Mouse (Mus musculus) bone marrow macrophage, adult 2 months (primary cell): ENCODE measurements around the gene Ccdc167. TPM values are rescaled to one million over a fixed set of nuclear protein-coding genes. Genes with fewer than 3 reads are reported as not detected.
"Not testable (repeated sequence)": the region's sequence is repeated elsewhere in the genome, so short reads cannot be mapped to it uniquely, and the experiment has no call there.

Experiments used
- H3K27ac ChIP-seq: 2 replicates; pipeline ENCODE4 v1.5.1; 2012; ENCODE audit warnings: low read depth, low read length; ENCODE audit not compliant: insufficient read depth
- H3K4me1 ChIP-seq: 2 replicates; pipeline ENCODE4 v1.6.1; 2012; ENCODE audit warnings: low read length; ENCODE audit not compliant: control insufficient read depth, insufficient read depth
- H3K4me3 ChIP-seq: 2 replicates; pipeline ENCODE4 v1.5.1; 2012; ENCODE audit warnings: mild to moderate bottlenecking, low read length, moderate library complexity; ENCODE audit not compliant: insufficient read depth
- CTCF ChIP-seq: IDR thresholded peaks from 2 replicates; pipeline ENCODE4 v1.5.1; 2012; ENCODE audit warnings: low read depth, mild to moderate bottlenecking, low read length, moderate library complexity
- POLR2A ChIP-seq: IDR thresholded peaks from 2 replicates; pipeline ENCODE4 v1.6.1; 2012; ENCODE audit warnings: mild to moderate bottlenecking, low read depth, low read length, borderline replicate concordance
- polyA plus RNA-seq: library from polyadenylated mRNA; stranded (reverse); fragments of >200 nt; gene quantifications from 2 replicates; pipeline ENCODE4 v1.2.4, GENCODE M21; 2012; ENCODE audit not compliant: missing spikeins, insufficient read depth, insufficient read length

The Ccdc167 gene
- polyA plus RNA-seq, 1 experiment = 14.5 TPM

DNA sequence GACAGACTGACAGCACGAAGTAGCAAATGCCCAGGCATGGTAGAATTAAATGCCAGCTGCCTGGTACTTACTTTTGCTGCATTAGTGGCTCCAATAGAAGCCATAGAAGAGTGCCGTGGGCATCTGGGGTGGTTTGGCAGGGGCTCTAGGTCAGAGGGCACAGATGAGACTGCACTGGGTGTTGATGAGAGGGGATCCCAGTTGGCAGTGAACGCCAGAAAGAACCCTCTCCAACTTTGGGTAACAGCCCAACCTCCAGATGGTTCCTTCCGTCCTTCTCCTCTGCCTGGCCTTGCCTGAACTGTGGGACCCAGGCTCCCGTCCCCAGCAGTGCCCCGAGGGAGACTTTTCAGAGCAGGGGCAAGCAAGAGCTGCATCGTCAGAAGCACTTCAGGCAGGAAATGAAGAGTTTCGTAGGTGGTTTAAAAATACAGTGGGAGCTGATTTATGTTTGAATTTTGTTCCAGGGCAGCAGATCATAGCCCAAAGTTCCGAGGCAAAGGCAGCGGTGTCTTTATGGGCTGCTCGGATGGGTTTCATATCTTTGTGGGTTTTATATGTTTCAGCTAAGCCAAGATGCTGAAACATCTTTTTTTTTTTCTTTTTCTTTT, 4.0 kb upstream of the Ccdc167 start:
- Histone ChIP-seq H3K4me3 (no peak overlapping the region), H3K27ac (no peak overlapping the region), H3K4me1 (peaks cover 10% of the 10 kb centered on the region)
- TF ChIP-seq POLR2A = no peak
- no peak for TF ChIP-seq CTCF

DNA sequence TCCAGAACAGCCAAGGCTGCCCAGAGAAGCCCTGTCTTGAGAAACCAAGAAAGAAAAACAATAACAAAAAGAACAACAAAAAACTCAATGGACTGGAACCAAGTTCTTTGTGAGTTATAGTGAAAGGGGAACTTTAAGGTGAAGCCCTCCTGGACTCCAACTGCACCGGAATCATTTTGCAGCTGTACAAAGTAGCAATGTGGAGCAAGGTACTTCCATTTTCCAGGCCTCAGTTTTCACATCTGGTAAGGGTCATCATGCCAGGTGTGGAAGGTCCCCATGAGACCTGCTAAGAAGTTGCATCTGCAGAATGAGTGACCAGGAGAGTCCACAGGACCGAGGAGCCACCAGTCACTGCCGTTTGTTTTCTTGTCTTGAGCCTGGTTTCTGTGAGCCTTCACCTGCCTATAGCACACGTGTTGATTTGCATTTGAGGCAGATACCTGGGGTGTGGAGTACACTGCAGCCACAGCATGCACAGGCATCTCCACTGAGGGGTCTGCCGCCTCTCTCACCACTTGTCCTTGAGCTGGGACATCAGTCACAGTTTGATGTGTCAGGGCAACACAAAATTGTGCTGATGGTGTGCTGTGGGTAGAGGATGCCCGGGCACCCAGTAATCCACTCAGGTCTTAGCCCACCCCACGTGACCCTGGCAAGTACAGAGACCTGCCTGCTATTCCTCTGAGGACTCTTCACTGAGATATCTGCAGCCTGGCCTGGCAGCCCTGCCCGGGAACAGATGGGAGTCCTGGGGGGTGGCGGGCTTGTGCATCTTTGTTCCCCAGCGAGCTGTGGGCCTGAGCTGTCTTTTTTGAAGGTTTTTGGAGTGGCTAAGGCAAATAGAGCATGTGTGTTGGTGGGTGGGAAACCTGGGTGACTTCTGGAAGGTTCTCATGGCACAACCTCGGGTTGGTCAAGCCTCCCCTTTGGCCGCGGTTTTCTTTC, 3.1 kb upstream of the Ccdc167 start:
- no peak overlapping the region for H3K4me3 ChIP-seq
- H3K27ac ChIP-seq = no peak overlapping the region
- peaks cover 10% of the 10 kb centered on the region for H3K4me1 ChIP-seq
- no peak for TF ChIP-seq POLR2A
- no peak for TF ChIP-seq CTCF

DNA sequence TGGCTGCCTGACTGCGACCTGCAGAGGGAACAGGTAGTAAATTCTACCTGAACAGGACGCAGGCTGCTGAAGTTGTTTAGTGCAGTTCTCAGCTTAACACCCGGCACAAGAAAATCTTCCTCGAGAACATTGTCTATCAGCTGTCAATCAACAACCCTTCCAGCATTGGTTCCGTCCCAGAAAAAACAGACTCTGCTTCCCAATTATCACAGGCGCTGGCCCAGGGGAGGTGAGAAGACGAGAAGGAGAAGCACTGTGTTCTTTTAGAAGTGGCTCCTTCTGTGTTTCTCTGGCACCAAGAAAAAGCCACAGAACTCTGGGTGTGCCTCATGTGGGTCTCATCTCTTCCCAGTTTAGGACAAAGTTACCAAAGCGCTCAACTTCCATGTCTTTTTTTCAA, 1.8 kb upstream of the Ccdc167 start:
- no peak for TF ChIP-seq POLR2A
- TF ChIP-seq CTCF = no peak
- H3K4me3 ChIP-seq = no peak overlapping the region
- H3K27ac ChIP-seq = no peak overlapping the region
- peaks cover 10% of the 10 kb centered on the region for H3K4me1 ChIP-seq

DNA sequence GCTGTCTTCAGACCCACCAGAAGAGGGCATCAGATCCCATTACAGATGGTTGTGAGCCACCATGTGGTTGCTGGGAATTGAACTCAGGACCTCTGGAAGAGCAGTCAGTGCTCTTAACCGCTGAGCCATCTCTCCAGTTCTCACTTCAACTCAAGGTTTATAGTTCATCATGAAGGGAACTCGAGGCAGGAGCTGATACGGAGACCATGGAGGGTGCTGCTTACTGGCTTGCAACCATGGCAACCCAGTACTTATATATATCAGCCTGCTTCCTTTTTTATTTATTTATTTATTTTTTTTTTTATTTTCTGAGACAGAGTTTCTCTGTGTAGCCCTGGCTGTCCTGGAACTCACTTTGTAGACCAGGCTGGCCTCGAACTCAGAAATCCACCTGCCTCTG, 3.1 kb downstream of the Ccdc167 start:
- not testable (repeated sequence) for H3K4me3 ChIP-seq, H3K27ac ChIP-seq
- H3K4me1 ChIP-seq = peaks cover 10% of the 10 kb centered on the region

DNA sequence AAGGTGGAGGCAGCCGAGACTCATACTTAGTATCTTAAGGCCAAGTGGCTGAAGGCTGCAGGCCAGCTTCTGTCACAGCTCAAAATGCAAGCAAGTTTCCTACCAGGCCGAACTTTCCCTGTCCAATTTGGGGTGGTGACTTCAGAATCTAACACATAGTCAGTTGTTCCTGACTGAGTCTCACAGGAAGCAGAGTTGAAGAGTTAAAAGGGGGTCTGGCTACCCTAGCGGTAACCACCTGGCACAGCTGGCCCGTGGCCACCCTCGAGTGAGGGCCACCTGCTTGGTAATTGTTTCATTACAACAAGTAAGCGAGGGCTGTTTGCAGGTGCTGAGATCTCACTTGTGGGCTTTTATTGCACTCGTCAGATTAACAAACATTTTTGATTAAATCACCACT, 4.3 kb downstream of the Ccdc167 start:
- H3K27ac ChIP-seq = no peak overlapping the region
- no peak overlapping the region for H3K4me3 ChIP-seq
- peaks cover 10% of the 10 kb centered on the region for H3K4me1 ChIP-seq
- TF ChIP-seq POLR2A = no peak
- TF ChIP-seq CTCF = no peak

DNA sequence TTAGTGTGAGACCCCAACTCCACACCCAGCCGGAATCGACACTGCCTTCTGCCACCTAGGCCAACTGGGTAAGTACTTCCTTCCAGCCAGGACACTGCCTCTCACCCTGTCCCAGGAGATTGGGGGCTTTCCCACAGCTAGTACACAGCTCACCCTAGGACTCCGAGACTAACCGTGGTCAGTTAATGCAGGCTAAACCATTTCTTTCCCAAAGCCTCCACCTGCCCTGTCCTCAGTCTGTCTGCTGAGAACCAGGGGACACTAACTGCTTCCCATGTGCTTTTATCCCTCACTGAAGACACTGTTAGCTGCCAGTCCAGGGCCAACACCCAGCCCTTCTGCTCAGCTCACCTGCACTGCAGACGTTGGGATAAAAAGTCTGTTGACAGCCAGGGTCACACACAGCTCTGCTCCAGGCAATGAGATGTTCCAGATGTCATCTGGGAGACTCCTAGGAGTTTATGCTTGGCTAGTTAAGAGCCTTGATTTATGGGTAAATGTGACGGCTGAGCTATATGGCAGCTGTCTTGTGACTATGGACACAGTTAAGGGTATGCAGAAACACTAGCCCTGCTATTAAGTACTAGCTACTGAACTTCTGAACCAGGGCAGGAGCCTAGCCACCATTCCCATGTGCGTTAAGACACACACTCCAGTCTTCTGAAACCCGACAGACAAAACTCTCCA, 5.0 kb downstream of the Ccdc167 start:
- Histone ChIP-seq H3K4me1 (peaks cover 7% of the 10 kb centered on the region), H3K4me3 (no peak overlapping the region), H3K27ac (no peak overlapping the region)
- TF ChIP-seq POLR2A (no peak), CTCF (no peak)

DNA sequence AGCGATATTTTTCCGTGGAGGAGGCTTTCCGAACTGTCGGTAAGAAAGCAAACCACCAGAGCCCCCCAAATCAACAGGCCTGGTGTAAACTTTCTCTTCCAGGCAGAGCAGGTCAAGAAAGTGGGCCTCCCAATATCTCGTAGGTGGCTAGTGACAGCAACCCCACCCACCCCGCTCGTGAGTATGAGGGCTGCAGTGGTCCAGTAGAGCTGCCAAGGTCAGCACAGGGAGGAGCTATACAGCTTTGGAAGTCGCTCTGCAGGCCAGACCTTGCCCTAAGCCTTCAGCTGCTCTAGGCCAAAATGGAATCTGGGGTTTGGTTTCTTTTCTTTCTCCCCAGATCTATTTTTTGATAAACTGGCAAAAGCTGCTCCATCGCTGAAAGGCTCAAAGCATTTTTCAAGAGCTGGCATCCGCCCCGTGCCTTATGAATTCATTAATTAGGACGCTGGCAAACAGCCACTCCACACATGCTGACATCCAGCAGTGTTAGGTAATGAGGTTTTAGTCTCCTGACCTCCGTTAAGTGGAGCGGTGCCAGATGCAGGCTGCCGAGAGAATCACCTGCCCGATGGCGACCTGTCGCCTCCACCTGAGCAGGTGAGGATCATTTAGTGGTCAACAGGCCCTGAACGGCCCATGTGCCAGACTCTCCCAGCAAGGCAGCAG, 5.6 kb downstream of the Ccdc167 start:
- no peak overlapping the region for H3K4me3 ChIP-seq
- TF ChIP-seq CTCF = no peak
- no peak for TF ChIP-seq POLR2A

DNA sequence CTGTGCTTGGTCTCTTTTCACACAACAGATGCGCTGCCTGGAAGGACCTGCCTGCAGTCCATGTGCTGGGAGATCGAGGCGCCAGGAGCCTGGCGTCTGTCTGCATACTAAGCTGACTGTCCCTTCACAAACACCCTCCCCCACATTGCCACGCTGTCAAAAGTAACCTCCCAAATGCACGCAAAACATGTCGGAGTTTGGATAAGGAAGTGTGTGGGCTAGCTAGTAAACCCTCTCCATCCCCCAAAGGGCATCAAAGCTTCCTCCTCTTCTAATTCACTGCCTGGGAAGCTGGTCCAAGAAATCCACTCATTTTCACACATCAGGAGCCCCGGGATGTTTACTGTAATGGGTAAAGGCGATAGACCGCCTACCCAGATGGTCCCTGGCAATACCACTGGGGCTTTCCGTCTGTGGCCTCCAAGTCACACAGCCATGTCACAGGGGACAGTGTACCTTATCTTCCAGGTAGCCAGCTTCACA, 6.2 kb downstream of the Ccdc167 start:
- Histone ChIP-seq H3K4me3 (no peak overlapping the region), H3K4me1 (no peaks in the 10 kb centered on the region), H3K27ac (no peak overlapping the region)
- TF ChIP-seq CTCF = no peak
- TF ChIP-seq POLR2A = no peak

More for the DNA sequence above, 5.6 kb downstream of the Ccdc167 start:
- H3K27ac ChIP-seq = no peak overlapping the region
- peaks cover 4% of the 10 kb centered on the region for H3K4me1 ChIP-seq

DNA sequence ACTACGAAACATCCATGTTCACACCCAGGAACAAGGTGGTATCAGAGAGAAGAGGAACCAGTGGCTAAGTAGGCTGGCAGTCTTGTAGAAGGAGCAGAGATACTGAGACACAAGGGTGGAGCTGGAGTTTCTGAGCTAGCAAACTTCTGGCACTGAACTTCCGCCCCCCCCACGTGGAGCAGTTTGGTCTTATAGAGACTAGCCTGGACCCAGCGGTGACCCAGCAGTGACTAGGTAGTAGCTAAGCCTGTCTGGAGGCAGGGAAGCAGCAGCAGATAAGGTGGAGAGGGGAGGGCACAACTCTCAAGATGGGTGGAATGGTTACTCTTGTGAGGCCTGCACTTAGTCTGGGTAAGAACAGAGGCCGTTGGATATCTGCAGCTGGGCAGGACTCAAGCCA, 8.1 kb downstream of the Ccdc167 start:
- Histone ChIP-seq H3K27ac (no peak overlapping the region), H3K4me1 (peaks cover under 1% of the 10 kb centered on the region), H3K4me3 (no peak overlapping the region)
- TF ChIP-seq CTCF (no peak), POLR2A (no peak)
